Mouse (Mus musculus) MEL (cell line): ENCODE data around the gene Pde10a. TPM values are rescaled to one million over a fixed set of nuclear protein-coding genes. Genes with fewer than 3 reads are reported as not detected.

Source experiments
- DNase-seq: peaks from one replicate; pipeline ENCODE4 v3.0.0; 2011; ENCODE audit warnings: low read depth, low spot score
- H3K27ac ChIP-seq: 2 replicates; pipeline ENCODE4 v1.5.1; 2012; ENCODE audit warnings: low read depth, mild to moderate bottlenecking, control low read depth, low read length, moderate library complexity; ENCODE audit not compliant: control insufficient read depth
- H3K27me3 ChIP-seq, 2 experiments: fragments of 150-350 bp in 1 of 2; sonication (generic) in 1 of 2; 2 replicates each; pipeline ENCODE4 v1.6.1; 2012; ENCODE audit warnings: low read length in 2 of 2, mild to moderate bottlenecking in 2 of 2, improper control_type of control experiment in 1 of 2, moderate library complexity in 1 of 2; ENCODE audit not compliant: insufficient read depth in 2 of 2, control insufficient read depth in 1 of 2
- H3K36me3 ChIP-seq, 2 experiments: 2 replicates each; pipeline ENCODE4 v1.6.1; 2012 to 2014; ENCODE audit warnings: low read length in 2 of 2, improper control_type of control experiment in 1 of 2, inconsistent platforms in 1 of 2, mild to moderate bottlenecking in 1 of 2; ENCODE audit not compliant: insufficient read depth in 2 of 2, control insufficient read depth in 1 of 2
- H3K4me1 ChIP-seq, 2 experiments: fragments of 150-350 bp in 1 of 2; sonication (generic) in 1 of 2; 2 replicates each; pipeline ENCODE4 v1.6.1; 2012; ENCODE audit warnings: low read length in 2 of 2, improper control_type of control experiment in 1 of 2, mild to moderate bottlenecking in 1 of 2; ENCODE audit not compliant: insufficient read depth in 2 of 2, control insufficient read depth in 1 of 2
- H3K4me3 ChIP-seq, 2 experiments: fragments of 150-350 bp in 1 of 2; sonication (generic) in 1 of 2; 2 replicates each; pipeline ENCODE4 v1.5.1; 2012; ENCODE audit warnings: low read depth in 2 of 2, low read length in 2 of 2, mild to moderate bottlenecking in 2 of 2, moderate library complexity in 2 of 2, control low read depth in 1 of 2, improper control_type of control experiment in 1 of 2; ENCODE audit not compliant: control insufficient read depth in 1 of 2, insufficient read depth in 1 of 2
- H3K79me2 ChIP-seq: 2 replicates; pipeline ENCODE4 v1.6.1; 2012; ENCODE audit warnings: mild to moderate bottlenecking, low read length, moderate library complexity; ENCODE audit not compliant: control insufficient read depth, poor library complexity, insufficient read depth
- H3K9ac ChIP-seq: 2 replicates; pipeline ENCODE4 v1.6.1; 2012; ENCODE audit warnings: low read depth, mild to moderate bottlenecking, control low read depth, low read length, moderate library complexity; ENCODE audit not compliant: control insufficient read depth, poor library complexity, severe bottlenecking
- H3K9me3 ChIP-seq: fragments of 150-350 bp; sonication (generic); replicated peaks from 2 replicates; pipeline ENCODE4 v1.6.1; 2012; ENCODE audit warnings: mild to moderate bottlenecking, low read length, improper control_type of control experiment, moderate library complexity; ENCODE audit not compliant: insufficient read depth
- BHLHE40 ChIP-seq: IDR thresholded peaks from 2 replicates; pipeline ENCODE4 v1.6.1; 2012; ENCODE audit warnings: low read depth, mild to moderate bottlenecking, inconsistent platforms, low read length, improper control_type of control experiment, borderline replicate concordance
- CHD1 ChIP-seq: IDR thresholded peaks from 2 replicates; pipeline ENCODE4 v1.6.1; 2012; ENCODE audit warnings: low read depth, mild to moderate bottlenecking, inconsistent platforms, low read length, improper control_type of control experiment
- CHD2 ChIP-seq: IDR thresholded peaks from 2 replicates; pipeline ENCODE4 v1.6.1; 2011; ENCODE audit warnings: low read length, improper control_type of control experiment
- E2F4 ChIP-seq: IDR thresholded peaks from 2 replicates; pipeline ENCODE4 v1.6.1; 2011; ENCODE audit warnings: low read depth, low read length, improper control_type of control experiment, borderline replicate concordance
- ELF1 ChIP-seq: IDR thresholded peaks from 2 replicates; pipeline ENCODE4 v1.6.1; 2014; ENCODE audit warnings: low read depth, mild to moderate bottlenecking, inconsistent platforms, low read length, improper control_type of control experiment, moderate library complexity
- EP300 ChIP-seq, 2 experiments: IDR thresholded peaks; 2 replicates each; pipeline ENCODE4 v1.6.1; 2011; ENCODE audit warnings: improper control_type of control experiment in 2 of 2, low read length in 2 of 2, low read depth in 1 of 2, mild to moderate bottlenecking in 1 of 2
- ETS1 ChIP-seq: IDR thresholded peaks from 2 replicates; pipeline ENCODE4 v1.6.1; 2012; ENCODE audit warnings: low read depth, mild to moderate bottlenecking, inconsistent platforms, low read length, improper control_type of control experiment, moderate library complexity
- GABPA ChIP-seq: IDR thresholded peaks from 2 replicates; pipeline ENCODE4 v1.6.1; 2012; ENCODE audit warnings: low read depth, mild to moderate bottlenecking, inconsistent platforms, low read length, improper control_type of control experiment, moderate library complexity
- HCFC1 ChIP-seq: IDR thresholded peaks from 2 replicates; pipeline ENCODE4 v1.6.1; 2012; ENCODE audit warnings: low read depth, mild to moderate bottlenecking, inconsistent platforms, low read length, improper control_type of control experiment, moderate library complexity
- JUND ChIP-seq: IDR thresholded peaks from 2 replicates; pipeline ENCODE4 v1.6.1; 2011; ENCODE audit warnings: low read depth, mild to moderate bottlenecking, improper control_type of control experiment, low read length
- KAT2A ChIP-seq: conservative IDR thresholded peaks from 2 replicates; pipeline ENCODE4 v1.6.1; 2012; ENCODE audit warnings: low read depth, low read length, improper control_type of control experiment, inconsistent platforms
- MAX ChIP-seq: IDR thresholded peaks from 2 replicates; pipeline ENCODE4 v1.6.1; 2011; ENCODE audit warnings: low read length, improper control_type of control experiment
- MEF2A ChIP-seq: IDR thresholded peaks from 2 replicates; pipeline ENCODE4 v1.6.1; 2014; ENCODE audit warnings: low read depth, mild to moderate bottlenecking, inconsistent platforms, low read length, improper control_type of control experiment; ENCODE audit not compliant: poor library complexity, insufficient replicate concordance, severe bottlenecking; ENCODE audit errors: extremely low read depth
- MXI1 ChIP-seq: IDR thresholded peaks from 2 replicates; pipeline ENCODE4 v1.6.1; 2011; ENCODE audit warnings: mild to moderate bottlenecking, low read depth, low read length, improper control_type of control experiment
- MYB ChIP-seq: IDR thresholded peaks from 2 replicates; pipeline ENCODE4 v1.6.1; 2011; ENCODE audit warnings: mild to moderate bottlenecking, low read depth, low read length, improper control_type of control experiment
- MYC ChIP-seq: IDR thresholded peaks from 2 replicates; pipeline ENCODE4 v1.6.1; 2011; ENCODE audit warnings: low read depth, mild to moderate bottlenecking, low read length, improper control_type of control experiment, moderate library complexity
- NELFE ChIP-seq: IDR thresholded peaks from 2 replicates; pipeline ENCODE4 v1.6.1; 2011; ENCODE audit warnings: low read depth, low read length, improper control_type of control experiment
- NRF1 ChIP-seq: IDR thresholded peaks from 2 replicates; pipeline ENCODE4 v1.6.1; 2014; ENCODE audit warnings: low read depth, mild to moderate bottlenecking, inconsistent platforms, low read length, improper control_type of control experiment, moderate library complexity; ENCODE audit not compliant: poor library complexity, insufficient read depth, severe bottlenecking
- USF1 ChIP-seq: IDR thresholded peaks from 2 replicates; pipeline ENCODE4 v1.6.1; 2014; ENCODE audit warnings: low read depth, mild to moderate bottlenecking, inconsistent platforms, low read length, improper control_type of control experiment, moderate library complexity
- USF2 ChIP-seq, 2 experiments: IDR thresholded peaks; 2 replicates each; pipeline ENCODE4 v1.6.1; 2011 to 2012; ENCODE audit warnings: improper control_type of control experiment in 2 of 2, low read length in 2 of 2, borderline replicate concordance in 1 of 2, inconsistent platforms in 1 of 2, low read depth in 1 of 2, mild to moderate bottlenecking in 1 of 2; ENCODE audit not compliant: insufficient read depth in 1 of 2
- ZC3H11A ChIP-seq: IDR thresholded peaks from 2 replicates; pipeline ENCODE4 v1.6.1; 2012; ENCODE audit warnings: low read depth, mild to moderate bottlenecking, inconsistent platforms, low read length, improper control_type of control experiment
- polyA plus RNA-seq, 2 experiments: library from polyadenylated mRNA; stranded (reverse) in 1 of 2; unstranded in 1 of 2; fragments of >175 nt in 1 of 2; fragments of >200 nt in 1 of 2; gene quantifications; 2 replicates each; pipeline versions ENCODE4 v1.2.1 to v1.2.4; 2012; ENCODE audit warnings: low replicate concordance in 2 of 2, low read depth in 1 of 2; ENCODE audit not compliant: insufficient read length in 2 of 2, insufficient read depth in 1 of 2, missing spikeins in 1 of 2
- total RNA-seq: library from RNA; depleted of rRNA; stranded (reverse); fragments of 300-350 nt; gene quantifications from 2 replicates; pipeline ENCODE4 v1.2.3, GENCODE M21; 2012

Pde10a gene
- total and polyA plus RNA-seq, 3 experiments, result 3.1 to 6.9 TPM; not detected in 1

DNA sequence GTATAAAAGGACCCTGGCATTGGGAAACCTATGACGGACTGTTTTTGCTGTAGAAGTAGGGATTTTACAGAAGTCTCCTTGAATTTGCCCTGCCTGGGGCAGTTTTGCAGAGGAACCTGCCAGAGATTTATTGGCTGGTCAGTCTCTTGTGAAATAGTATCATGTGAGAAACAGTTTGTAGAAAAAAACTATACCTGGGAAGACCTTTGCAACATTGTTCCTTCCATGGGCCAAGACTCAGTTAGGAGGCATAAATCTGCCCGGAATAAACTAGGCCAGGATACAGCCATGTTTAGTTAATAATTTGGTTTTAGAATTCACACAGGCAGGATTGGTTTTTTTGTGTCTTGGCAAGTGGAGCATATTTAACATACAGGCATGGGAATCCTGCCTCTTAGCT lies 458.4 kb downstream of the Pde10a start:
- Histone ChIP-seq H3K9me3 (no peaks in the 10 kb centered on the region), H3K9ac (no peak overlapping the region), H3K27ac (no peak overlapping the region), H3K36me3 (no peaks in the 10 kb centered on the region), H3K4me1 (no peaks in the 10 kb centered on the region), H3K79me2 (no peaks in the 10 kb centered on the region), H3K27me3 (no peaks in the 10 kb centered on the region), H3K4me3 (no peak overlapping the region)
- DNase-seq, result no peak
- TF ChIP-seq USF2 (IDR thresholded peaks at IDR 0.05; ENCODE audit: borderline replicate concordance in 1 of 2, insufficient read depth in 1 of 2, low read depth in 1 of 2, low read length in 2 of 2), result no peak
- TF ChIP-seq CHD2, result no peak
- no peak for TF ChIP-seq NRF1
- no peak for TF ChIP-seq KAT2A
- TF ChIP-seq MAX, result no peak
- no peak for TF ChIP-seq BHLHE40
- TF ChIP-seq MEF2A, result no peak
- TF ChIP-seq MXI1, result no peak
- no peak for TF ChIP-seq CHD1
- no peak for TF ChIP-seq HCFC1
- TF ChIP-seq ZC3H11A, result no peak
- no peak for TF ChIP-seq E2F4
- no peak for TF ChIP-seq MYC

DNA sequence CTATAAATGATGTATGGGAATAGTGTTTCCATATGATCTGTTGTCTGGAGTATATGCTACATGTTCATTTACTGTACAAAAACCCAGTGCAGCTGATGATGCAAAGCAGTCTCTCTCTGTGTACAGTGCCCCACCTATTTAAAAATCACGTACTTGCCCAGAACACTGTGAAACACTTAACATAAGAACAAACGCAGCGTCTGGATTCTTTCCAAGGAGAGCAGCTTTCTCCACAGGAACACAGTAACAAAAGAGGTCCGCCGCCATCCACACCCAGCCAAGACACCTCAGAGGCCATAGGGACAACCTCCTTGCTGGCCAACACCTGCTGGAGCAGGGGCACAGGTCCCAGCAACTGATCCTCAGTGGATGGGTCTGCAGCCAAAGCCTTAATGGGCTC lies 460.5 kb downstream of the Pde10a start:
- Histone ChIP-seq H3K9ac (no peak overlapping the region), H3K4me1 (no peaks in the 10 kb centered on the region), H3K9me3 (no peaks in the 10 kb centered on the region), H3K4me3 (no peak overlapping the region), H3K79me2 (no peaks in the 10 kb centered on the region), H3K27me3 (no peaks in the 10 kb centered on the region), H3K36me3 (no peaks in the 10 kb centered on the region), H3K27ac (no peak overlapping the region)
- no peak for DNase-seq
- TF ChIP-seq NELFE (no peak), JUND (no peak), HCFC1 (no peak), ELF1 (no peak), CHD1 (no peak), ETS1 (no peak), USF1 (no peak), MYB (no peak), MYC (no peak), EP300 (IDR thresholded peaks at IDR 0.05; ENCODE audit: low read depth in 1 of 2, low read length in 2 of 2) (no peak), MXI1 (no peak), GABPA (no peak)
